Mouse (Mus musculus) layer of hippocampus, postnatal 25 days (tissue): ENCODE measurements around the gene Col23a1. TPM values are rescaled to one million over a fixed set of nuclear protein-coding genes. Genes with fewer than 3 reads are reported as not detected.

Experiments used
- DNase-seq, 2 experiments: peaks; one replicate each; pipeline ENCODE4 v3.0.0; 2022; ENCODE audit warnings: mixed read lengths in 2 of 2, low spot score in 1 of 2; ENCODE audit errors: extremely low spot score in 1 of 2
- total RNA-seq, 2 experiments: library from RNA; stranded (reverse); gene quantifications; 2 replicates each; pipeline ENCODE4 v1.2.3; 2021

The Col23a1 gene
- total RNA-seq, 2 experiments from 2014 or later: 5.0 to 5.4 TPM

DNA sequence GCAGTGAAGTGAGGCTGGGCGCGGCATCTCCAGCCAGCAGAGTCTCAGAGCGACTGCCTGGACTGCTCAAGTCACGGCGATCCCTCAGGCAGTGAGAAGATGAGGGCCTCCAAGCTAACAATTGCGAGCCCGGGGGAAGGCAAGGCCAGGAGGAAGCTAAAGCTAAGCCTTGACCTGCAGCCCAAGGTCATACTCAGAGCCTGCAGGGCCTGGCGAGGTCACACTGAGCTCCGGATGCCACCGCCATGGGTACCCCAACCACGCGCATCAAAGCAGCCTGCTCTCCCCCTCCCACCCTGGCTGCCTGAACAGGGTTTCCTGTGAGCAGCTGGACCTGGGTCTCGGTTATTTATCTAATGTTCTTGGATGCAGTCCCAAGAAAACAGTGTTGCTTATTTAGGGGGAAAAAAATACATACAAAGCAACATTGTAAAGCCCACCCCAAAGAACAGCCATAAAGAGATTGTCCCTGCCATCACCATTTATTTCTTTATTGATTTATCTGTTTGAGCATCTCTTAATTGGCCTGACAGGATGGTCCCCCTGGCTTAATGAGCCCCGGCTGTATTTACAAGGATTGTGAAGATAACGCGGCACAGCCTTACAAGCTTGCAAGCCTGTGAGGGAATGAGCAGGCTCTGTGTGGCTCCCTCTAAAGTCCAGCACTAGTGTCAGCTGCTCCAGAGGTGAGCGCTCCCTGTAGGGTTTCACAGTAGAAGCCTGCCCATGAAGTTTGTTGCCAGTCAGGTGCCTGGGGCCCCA is 180.8 kb downstream of the Col23a1 start:
- no peak for DNase-seq

DNA sequence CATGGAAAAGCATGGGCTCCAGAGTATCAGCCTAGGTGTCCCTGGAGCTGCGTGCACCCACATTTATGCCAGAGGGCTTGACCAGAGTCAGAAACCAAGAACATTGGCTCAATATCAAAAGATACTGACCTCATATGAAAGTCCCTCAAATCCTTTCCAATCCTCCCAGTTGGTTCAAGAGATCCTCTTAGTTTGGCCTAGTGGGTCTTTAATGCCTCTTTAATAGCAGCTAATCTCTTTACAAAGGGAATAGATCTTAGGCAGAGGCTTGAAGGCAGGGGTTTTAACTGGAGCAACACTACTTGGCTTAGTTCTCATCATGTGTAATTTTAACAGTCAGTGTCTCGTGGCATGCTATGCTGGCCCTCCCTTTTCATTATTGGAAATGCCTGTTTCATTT is 184.0 kb downstream of the Col23a1 start:
- DNase-seq: no peak

DNA sequence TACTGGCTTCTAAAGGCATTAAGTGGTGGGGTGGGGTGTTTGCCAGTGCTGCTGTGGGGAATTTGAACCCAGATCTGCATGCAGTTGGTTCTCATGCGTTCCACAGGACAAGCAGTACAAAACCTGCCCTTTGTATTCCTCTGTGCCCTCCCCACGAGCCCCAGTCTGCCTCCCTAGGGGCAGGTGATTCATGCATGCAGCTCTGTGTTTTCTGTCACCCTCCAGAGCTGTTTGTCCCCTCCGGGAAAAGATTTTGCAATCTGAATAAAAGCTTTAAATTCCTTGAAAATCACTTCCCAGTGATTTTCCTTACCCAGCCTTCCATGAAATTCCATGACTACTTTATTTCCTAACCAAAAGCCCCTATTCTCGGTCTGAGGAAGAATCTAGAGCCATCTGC is 186.8 kb downstream of the Col23a1 start:
- DNase-seq: no peak

DNA sequence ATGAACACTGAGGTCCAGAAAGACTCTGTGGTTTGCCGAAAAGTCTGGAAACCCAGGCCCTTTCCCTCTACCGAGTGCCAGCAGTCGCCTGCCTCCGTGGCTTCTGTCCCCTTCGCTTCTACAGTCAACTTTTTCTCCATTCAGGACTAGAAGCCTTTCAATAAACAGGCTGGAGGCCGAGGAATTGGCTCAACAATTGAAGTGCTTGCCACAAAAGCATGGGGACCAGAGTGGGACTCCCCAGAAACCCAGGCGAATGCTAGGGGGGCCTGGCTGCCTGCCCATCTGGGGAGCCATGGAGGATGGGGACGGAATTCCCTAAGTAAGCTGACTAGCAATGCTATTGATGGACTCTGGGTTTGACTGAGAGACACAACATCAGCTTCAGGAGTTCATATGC is 187.9 kb downstream of the Col23a1 start:
- DNase-seq: no peak

DNA sequence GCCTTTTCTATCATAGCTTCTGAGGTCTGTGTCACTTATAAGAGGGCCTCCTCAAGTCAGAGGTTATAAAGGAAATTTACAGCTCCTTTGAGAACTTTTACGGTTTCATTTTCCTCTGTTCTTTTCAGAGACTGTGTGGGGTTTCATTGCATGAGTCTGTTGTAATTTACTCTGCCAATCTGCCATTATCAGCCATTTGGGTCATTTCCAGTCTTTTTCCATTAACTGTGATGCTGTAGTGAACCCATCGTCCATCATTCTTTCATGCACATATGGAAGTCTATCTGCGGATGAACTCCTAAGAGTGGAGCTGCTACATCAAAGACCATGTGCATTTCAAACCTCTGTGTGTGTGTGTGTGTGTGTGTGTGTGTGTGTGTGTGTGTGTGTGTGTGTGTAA is 192.5 kb downstream of the Col23a1 start:
- no peak for DNase-seq

DNA sequence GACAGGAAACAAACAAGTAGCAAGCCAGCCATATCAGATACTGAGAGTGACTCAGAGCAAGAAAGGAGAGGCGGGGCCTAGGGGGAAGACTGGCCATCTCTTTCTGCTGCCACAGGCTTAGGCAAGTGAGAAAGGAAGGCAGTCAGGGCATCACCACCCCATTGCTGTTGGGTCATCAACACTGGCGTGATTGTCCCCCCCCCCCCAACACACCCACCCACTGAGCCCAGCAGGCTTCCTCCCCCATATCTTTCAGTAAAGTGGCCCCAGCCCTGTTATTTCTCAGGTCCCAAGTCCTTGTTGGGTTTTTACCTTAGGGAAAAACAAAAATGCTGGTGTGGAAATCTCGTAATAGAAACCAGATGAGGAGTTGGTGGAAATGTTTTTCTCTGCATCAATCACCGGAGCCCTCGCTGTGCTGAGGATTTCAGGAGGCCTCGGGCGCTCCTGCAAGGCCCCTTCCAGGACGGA is 195.4 kb downstream of the Col23a1 start:
- no peak for DNase-seq

DNA sequence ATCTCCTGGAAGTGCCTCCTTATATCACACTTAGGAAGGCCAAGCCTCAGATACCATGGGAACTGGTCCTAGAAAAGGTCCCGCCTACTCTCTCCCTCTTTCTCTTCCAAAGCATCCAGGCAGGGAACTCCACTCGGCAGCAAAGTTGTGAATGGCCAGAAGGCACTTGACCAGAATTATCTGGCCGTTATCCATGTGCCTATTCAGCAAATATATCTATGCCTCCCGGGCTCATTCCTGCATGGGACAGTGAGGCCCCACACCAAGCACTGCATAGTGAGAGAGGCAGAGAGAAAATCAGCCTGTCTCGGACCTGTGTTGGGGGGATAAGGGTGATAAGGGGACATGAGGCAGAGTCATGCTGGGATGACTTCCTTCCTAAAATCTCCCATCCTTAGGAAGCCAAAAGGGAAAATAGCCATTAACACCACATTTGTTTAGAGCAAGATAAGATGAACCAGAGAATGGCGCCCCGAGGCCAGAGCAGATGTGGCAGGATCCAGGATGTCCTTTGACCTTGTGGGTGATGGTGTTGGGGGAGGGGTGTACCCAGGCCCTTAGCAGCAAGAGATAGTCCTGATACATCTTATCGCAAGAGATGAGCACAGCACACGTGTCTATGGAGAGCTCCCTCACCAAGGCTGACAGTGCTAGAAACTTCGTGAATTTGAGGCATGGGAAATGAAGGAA is 196.2 kb downstream of the Col23a1 start:
- no peak for DNase-seq

DNA sequence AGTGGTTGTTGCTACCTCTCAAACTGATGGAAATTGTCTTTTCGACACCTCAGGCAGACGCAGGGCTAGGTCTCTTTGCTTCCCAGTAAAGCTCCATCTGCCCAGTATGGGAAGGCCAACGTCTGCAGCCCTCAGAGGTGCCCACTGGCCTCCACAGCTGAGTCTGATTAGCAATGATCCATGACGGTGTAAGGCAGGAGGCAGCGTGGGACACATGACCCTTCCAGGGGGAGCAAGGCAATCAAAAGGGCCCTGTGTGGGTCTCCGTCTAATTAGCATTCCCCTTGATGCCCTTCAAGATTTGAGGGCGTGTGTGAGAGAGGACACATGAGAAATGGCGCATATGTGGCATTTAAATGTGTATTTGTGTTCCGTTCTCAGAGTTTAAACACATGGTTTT is 199.1 kb downstream of the Col23a1 start:
- DNase-seq: no peak

DNA sequence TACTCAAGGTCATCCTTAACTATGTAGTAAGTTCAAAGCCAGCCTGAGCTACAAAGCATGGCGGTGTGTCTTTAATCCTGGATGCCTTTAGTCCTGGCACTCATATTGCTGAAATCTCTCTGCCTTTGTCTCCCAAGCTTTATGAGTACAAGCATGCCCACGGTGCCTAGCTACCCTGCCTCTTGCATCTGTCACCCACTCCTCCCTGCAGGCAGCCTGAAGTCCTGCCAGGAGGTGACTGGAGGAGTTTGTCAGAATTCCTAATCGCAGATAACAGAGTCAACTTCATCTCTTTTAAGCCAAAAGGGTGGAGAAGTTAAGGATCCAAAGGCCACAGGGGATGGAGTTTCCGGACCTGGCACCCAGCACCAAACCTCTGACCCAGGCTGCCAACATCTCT is 203.7 kb downstream of the Col23a1 start:
- no peak for DNase-seq

DNA sequence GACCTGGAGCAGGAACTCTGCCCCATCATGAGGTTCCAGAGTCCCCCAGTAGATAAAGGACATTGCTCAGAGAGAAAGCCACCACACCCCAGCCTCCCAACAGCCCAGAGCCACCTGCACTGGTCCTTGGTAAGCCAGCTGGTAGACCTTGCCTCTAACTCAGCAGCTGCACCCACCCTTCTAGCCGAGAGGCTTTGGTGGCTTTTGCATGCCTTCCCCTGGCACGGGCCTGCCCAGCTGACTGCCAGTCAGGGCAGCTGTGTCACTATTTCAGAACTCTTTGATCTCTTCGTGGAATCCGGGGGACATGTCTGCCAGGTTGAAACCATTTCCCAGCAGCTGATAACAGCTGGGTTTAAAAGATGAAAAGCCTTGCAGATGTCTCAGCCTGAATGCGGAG is 204.5 kb downstream of the Col23a1 start:
- no peak for DNase-seq

DNA sequence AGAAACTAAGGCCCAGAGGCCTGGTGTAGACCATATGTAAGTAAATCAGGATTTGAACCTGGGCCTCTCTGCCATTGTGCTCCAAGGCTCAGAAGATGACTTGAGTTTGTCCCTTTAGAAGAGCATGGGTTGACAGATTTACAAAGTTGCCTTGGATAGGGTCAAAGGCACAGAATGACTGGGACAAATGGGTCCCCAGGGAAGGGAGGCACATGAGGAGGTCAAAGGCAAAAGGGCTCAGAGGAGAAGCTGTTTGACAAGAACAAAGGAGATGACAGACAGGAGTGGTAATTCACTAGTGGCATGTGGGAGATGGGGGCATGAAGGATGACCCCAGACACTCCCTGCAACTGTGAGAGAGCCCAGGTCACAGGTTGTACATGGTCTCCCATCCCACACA is 210.1 kb downstream of the Col23a1 start:
- no peak for DNase-seq

DNA sequence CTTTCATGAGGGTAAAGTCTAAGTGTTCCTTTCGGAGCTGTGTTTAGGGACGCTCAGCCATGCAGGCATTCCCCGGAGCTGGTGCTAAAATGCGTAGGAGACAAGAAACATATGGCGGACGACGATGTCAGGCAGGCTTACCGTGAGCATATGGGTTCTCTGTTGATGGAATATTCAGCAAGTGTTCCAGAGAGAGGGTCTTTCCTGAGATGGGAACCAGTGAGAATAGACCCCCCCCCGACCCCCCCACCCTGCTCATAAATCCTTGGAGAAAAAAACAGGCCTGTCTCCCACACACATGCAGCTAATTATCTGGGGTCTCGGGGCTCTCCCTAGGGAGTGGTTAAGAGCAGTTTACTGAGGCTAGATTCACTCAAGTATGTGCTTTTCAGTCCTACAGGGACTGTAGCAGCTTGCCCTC is 212.7 kb downstream of the Col23a1 start:
- DNase-seq: no peak

DNA sequence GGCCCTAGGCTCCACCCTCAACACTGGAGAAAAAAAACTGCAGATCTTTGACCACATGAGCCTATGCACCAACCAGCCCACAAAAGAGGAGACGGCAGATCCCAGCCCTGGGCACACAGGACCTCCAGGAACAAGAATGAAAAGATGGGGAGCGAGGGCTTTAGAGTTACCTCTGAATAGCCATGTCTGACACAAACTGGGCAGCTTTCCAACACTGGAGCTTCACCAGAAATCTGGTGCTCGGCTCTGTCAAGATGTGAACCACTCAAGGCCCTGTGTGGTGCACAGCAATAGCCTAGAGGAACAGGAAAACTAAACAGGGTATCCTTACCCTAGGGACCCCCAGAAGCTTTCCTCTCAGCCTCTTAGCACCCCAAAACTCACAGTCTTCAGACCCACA is 215.2 kb downstream of the Col23a1 start:
- no peak for DNase-seq

DNA sequence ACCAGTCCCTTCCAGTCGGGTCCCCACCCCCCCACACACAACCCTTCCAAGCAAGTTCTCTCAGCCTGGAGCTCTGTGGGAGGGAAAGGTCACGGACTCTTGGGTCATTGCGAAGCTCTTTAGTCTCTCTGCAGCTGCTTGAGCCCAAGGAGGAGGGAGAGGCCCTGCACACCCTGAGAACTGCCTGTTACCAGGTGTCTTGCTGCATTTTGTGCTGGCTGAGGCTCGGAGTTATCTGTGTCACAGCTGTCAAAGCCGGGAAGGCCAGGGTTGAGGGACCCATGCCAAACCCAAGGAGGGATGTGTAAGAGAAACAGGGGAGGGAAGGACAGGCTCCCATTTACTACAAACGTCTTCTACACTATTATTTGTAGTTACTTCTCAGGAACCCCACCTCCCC is 218.3 kb downstream of the Col23a1 start:
- DNase-seq: no peak

DNA sequence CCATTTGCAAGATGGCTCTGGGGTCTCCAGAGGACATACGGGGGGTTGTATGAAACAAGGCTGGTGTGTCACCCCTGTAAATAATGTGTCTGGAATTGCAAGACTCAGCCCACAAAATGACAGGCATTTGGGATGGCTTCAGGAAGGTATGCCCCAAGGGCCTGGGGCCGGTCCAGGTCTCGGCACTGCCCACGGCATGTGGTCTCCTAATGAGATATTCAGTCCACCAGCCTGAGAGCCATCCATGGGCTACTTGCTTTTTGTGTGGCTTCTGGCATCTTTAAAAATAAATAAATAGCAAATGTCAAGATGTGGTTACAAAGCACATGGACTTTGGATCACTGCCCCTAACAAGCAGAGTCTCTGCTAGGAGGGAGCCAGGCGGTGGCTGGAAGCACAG is 219.5 kb downstream of the Col23a1 start:
- no peak for DNase-seq

DNA sequence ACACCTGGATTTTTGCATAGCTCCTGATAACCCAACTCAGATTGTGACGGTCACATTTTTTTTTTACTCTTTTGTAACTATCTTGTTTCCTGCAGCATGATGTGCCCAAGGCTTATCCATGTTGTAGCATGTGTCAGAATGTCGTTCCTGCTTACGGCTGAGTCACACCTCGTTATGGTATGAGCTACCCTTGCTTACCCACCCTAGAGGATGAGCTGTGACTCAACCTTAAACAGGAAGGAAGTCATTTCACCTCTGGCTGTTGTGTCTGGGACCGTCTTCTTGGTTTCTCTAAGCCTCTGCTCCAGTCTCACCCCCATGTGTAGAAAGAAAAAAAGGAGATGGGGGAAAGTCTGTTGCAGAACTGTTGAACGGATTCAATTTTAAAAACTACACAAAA is 223.3 kb downstream of the Col23a1 start:
- no peak for DNase-seq

DNA sequence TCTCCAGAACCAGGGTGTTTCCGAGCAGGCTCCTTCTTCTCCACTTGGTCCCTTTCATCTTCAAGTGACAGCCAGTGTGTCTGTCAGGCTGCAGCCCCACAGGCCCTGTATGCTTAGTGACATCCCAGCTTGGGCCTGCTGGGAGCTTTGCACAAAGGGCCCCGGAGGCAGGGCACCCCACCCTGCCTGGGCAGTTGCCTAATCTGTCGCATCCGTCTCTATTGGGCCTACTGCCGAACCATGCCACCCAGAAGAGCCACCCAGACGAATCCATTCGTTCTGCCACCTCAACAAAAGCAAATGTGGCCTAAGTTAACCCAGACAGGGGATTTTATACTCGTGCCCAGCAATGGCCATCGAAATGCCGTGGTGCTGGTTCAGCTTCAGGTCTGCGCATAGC is 225.6 kb downstream of the Col23a1 start:
- no peak for DNase-seq

DNA sequence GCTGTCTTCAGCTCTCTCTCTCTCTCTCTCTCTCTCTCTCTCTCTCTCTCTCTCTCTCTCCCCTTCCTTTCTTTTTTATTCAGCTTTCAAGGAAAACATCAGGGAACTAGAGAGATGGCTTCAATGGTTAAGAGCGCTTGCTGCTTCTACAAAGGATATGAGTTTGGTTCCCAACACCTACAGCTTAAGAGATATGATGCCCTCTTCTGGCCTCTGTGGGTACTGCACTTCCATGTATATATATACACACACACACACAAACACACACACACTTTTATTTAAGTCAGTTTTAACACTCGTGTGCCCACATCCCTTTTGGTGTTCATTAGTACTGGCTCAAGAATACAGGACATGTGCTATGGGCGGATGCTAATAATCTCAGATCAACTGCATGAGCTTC is 228.4 kb downstream of the Col23a1 start:
- DNase-seq: no peak

DNA sequence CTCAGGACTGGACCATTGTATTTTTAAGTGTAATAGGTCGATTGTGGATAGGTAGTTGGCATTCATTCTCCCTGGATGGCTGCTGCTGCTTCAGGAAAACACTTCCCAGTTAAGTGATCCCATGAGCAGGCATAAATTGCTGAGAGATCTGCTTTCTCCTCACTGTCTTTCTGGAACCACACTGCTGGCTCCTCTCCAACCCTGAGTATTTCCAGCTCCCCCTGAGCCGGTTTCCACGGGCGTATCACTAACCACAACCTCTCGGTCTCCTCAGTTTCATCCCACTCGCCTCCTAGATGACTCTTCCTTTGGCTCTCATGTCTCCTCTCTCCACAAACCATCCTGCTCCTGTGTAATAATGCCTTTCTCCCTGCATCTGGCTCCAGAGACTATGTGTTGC is 228.9 kb downstream of the Col23a1 start:
- DNase-seq: no peak

DNA sequence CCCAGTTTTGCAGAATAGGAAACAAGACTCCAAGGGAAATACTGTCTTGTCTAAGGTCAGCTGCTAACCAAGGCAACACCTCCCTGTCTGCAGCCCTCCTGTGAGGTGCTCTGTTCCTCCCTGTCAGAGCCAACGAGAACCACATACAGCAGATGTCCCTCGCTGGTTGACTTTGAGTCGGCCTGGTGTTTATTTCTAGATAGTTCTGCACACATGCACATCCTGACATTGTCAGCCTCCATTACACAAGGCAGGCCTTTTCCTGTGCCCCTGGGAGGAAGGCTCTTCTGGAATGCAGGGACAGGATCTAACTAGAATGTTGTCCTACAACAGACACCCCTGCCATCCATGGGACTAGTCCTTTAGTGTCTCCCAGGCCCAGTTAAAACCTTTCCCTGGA is 231.7 kb downstream of the Col23a1 start:
- DNase-seq: no peak

DNA sequence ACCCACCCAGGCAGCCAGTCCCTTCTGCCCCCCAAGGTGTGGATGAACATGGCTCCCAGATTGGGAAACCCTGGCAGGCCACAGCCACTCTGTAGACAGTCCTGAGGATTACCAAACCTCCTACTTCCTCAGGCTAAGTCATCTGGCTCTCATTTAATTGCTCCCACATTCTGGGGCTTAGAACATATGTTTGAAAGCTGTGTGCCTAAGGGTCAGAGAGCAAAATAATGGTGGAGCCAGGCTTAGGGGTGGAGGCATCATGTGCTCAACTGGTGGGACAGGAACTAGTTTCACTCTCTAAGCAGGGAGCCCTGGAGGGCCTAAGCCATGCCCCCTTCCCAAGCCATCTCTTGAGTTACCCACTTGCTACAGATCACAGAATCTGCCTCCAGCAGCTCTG is 233.5 kb downstream of the Col23a1 start:
- DNase-seq: no peak

DNA sequence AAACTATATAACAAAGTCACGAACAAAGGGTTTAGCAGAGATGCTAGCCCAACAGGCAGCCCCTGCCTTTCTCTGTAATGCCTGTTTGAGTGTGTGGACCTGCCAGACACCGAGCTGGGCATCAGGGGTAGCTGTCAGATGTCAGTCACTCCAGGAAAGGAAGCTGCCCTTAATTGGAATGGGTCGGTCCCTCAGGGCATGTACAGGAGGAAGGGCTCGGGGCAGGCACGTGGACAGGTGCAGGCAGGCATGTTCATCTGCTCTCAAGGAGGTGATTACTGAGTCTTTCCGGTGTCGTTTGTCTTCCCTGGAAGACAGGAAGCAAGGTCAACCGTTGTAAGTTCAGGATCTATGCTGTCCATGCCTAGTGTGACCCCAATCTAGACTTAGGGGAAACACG is 233.9 kb downstream of the Col23a1 start:
- DNase-seq: no peak
